In the genomic region with DNA sequence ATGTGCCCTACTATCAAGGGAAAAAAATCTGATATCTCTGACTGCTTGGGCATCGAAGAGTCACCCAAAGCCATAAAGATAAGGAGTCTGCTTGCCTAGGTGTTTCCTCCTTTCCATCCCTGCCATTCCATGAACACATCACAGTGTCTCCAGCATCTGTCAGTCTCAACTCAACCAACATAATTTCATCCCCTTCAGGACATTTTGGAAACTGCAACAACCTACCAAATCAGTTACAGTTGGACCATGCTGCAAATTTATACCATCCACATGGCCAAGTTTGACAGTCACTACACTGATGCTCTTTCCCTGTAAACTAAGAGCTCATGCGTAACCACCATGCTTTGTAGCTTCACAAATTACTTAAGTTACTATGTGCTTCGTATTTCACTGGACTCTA, we compare ENCODE assay signal across 24 mouse cellular contexts.
A peak's percentile ranks its signal among the peaks of the same experiment; 100 is the strongest.
DNase-seq lines count a peak whose midpoint lies in the region; ATAC-seq and TF ChIP-seq lines count a peak whose summit lies in the region.
"Had no signal": no experiment of that assay in that cellular context is flagged by ENCODE, and none has a peak within 500 bp of the region (broad histone marks: within the 10 kb centered on the region; RNA-seq: fewer than 3 reads in every experiment).

No protein-coding gene starts in this region.

- no peak overlapping the region for H3K9ac ChIP-seq in midbrain, embryonic 11.5 days (ENCODE audit: low read length)
- H3K9ac ChIP-seq in midbrain, embryonic 16.5 days (ENCODE audit: low read depth, low read length) = no peak overlapping the region
- no peak overlapping the region for H3K9ac ChIP-seq in heart, embryonic 11.5 days (ENCODE audit: low read depth, low read length)
- H3K9ac ChIP-seq: embryonic facial prominence, embryonic 15.5 days; forebrain, embryonic 15.5 days; heart, embryonic 15.5 days; hindbrain, embryonic 14.5 days had no signal

- no peak for ATAC-seq in CD4-positive, CD25-positive, alpha-beta regulatory T cell, adult 4 months
- ATAC-seq in midbrain, embryonic 11.5 days (ENCODE audit: low FRiP score) = no peak
- ATAC-seq in midbrain, embryonic 16.5 days = no peak
- no peak for ATAC-seq in heart, embryonic 11.5 days (replicated peaks; ENCODE audit: insufficient number of reproducible peaks, low FRiP score, low TSS enrichment)
- ATAC-seq: forebrain, embryonic 15.5 days; inflammation-experienced regulatory T-cells, adult 6 months had no signal

- H3K9me3 ChIP-seq in midbrain, embryonic 11.5 days (ENCODE audit: control insufficient read depth, low read length) = no peaks in the 10 kb centered on the region
- H3K9me3 ChIP-seq in midbrain, embryonic 16.5 days (replicated peaks; ENCODE audit: control insufficient read depth, low read length, poor library complexity, severe bottlenecking) = no peaks in the 10 kb centered on the region
- no peaks in the 10 kb centered on the region for H3K9me3 ChIP-seq in heart, embryonic 11.5 days (replicated peaks; ENCODE audit: control insufficient read depth, low read length)
- H3K9me3 ChIP-seq: embryonic facial prominence, embryonic 15.5 days; forebrain, embryonic 10.5 days; forebrain, embryonic 15.5 days; heart, embryonic 10.5 days; heart, embryonic 15.5 days had no signal

- H3K4me3 ChIP-seq in midbrain, embryonic 11.5 days (ENCODE audit: low read depth, low read length) = no peak overlapping the region
- no peak overlapping the region for H3K4me3 ChIP-seq in midbrain, embryonic 16.5 days (ENCODE audit: low read depth, low read length)
- H3K4me3 ChIP-seq in small intestine, adult 2 months (ENCODE audit: low read depth, low read length) = no peak overlapping the region
- H3K4me3 ChIP-seq in heart, embryonic 11.5 days (ENCODE audit: low read depth, low read length) = no peak overlapping the region
- H3K4me3 ChIP-seq: embryonic facial prominence, embryonic 15.5 days; erythroblast, embryonic 14.5 days; forebrain, embryonic 10.5 days; forebrain, embryonic 15.5 days; heart, embryonic 10.5 days; heart, embryonic 15.5 days had no signal

- peak; percentile 40 for DNase-seq in CD4-positive, CD25-positive, alpha-beta regulatory T cell, adult 2 months (ENCODE audit: low read depth, low spot score)
- DNase-seq in midbrain, embryonic 11.5 days (ENCODE audit: low spot score, missing footprints) = peak; percentile 74
- DNase-seq in cerebellum, postnatal 10 days = no peak
- DNase-seq: adrenal gland, postnatal 25 days; B cell, adult 2 months; cerebellum, adult 18-20 months; cerebellum, postnatal 14 days; embryo, embryonic 11 days; gastrocnemius, postnatal 10 days; heart, adult 18-20 months; heart, postnatal 14 days had no signal

- no peak for TF ChIP-seq CTCF in small intestine, adult 2 months (IDR thresholded peaks at IDR 0.05; ENCODE audit: extremely low read depth, insufficient read length, insufficient replicate concordance, low read depth, low read length)

- H3K27ac ChIP-seq in midbrain, embryonic 11.5 days (ENCODE audit: low read depth, low read length) = no peak overlapping the region
- H3K27ac ChIP-seq in midbrain, embryonic 16.5 days (ENCODE audit: low read length) = no peak overlapping the region
- peak overlapping the region; percentile 54 for H3K27ac ChIP-seq in small intestine, adult 2 months (ENCODE audit: insufficient read depth, low read depth, low read length)
- H3K27ac ChIP-seq in heart, embryonic 11.5 days (ENCODE audit: low read depth, low read length) = no peak overlapping the region
- H3K27ac ChIP-seq: embryonic facial prominence, embryonic 15.5 days; forebrain, embryonic 10.5 days; forebrain, embryonic 15.5 days; heart, embryonic 10.5 days; heart, embryonic 15.5 days; hindbrain, embryonic 14.5 days had no signal

- H3K4me2 ChIP-seq in midbrain, embryonic 11.5 days = no peak overlapping the region
- no peak overlapping the region for H3K4me2 ChIP-seq in midbrain, embryonic 16.5 days (ENCODE audit: low read length)
- H3K4me2 ChIP-seq in heart, embryonic 11.5 days = no peak overlapping the region
- H3K4me2 ChIP-seq: embryonic facial prominence, embryonic 15.5 days; forebrain, embryonic 15.5 days; heart, embryonic 15.5 days; hindbrain, embryonic 14.5 days had no signal

- TF ChIP-seq POLR2A in small intestine, adult 2 months (IDR thresholded peaks at IDR 0.05; ENCODE audit: low read depth, low read length) = no peak

- WGBS in midbrain, embryonic 11.5 days = 91% methylated on average over 3 of the region's 3 CpGs
- 96% methylated on average over 3 of the region's 3 CpGs for WGBS in midbrain, embryonic 16.5 days
- 69% methylated on average over 3 of the region's 3 CpGs for WGBS in small intestine, adult 2 months
- WGBS in heart, embryonic 11.5 days (ENCODE audit: insufficient replicate concordance) = 86% methylated on average over 3 of the region's 3 CpGs

- H3K36me3 ChIP-seq in midbrain, embryonic 11.5 days (ENCODE audit: control insufficient read depth, insufficient read depth, low read length) = no peaks in the 10 kb centered on the region
- H3K36me3 ChIP-seq in midbrain, embryonic 16.5 days (ENCODE audit: control insufficient read depth, insufficient read depth, low read length) = no peaks in the 10 kb centered on the region
- no peaks in the 10 kb centered on the region for H3K36me3 ChIP-seq in small intestine, adult 2 months (ENCODE audit: control insufficient read depth, insufficient read depth, low read length)
- no peaks in the 10 kb centered on the region for H3K36me3 ChIP-seq in heart, embryonic 11.5 days (ENCODE audit: control insufficient read depth, insufficient read depth, low read length)
- H3K36me3 ChIP-seq: embryonic facial prominence, embryonic 15.5 days; forebrain, embryonic 10.5 days; forebrain, embryonic 15.5 days; G1E; heart, embryonic 10.5 days; heart, embryonic 15.5 days had no signal

- no peaks in the 10 kb centered on the region for H3K27me3 ChIP-seq in midbrain, embryonic 11.5 days (ENCODE audit: control insufficient read depth, insufficient read depth, low read length)
- no peaks in the 10 kb centered on the region for H3K27me3 ChIP-seq in midbrain, embryonic 16.5 days (ENCODE audit: control insufficient read depth, insufficient read depth, low read depth, low read length)
- H3K27me3 ChIP-seq in small intestine, adult 2 months (ENCODE audit: control insufficient read depth, insufficient read depth, low read length) = no peaks in the 10 kb centered on the region
- H3K27me3 ChIP-seq in heart, embryonic 11.5 days (ENCODE audit: control insufficient read depth, insufficient read depth, low read length) = no peaks in the 10 kb centered on the region
- H3K27me3 ChIP-seq: embryonic facial prominence, embryonic 15.5 days; forebrain, embryonic 15.5 days; heart, embryonic 15.5 days had no signal

- no peaks in the 10 kb centered on the region for H3K4me1 ChIP-seq in midbrain, embryonic 11.5 days (ENCODE audit: control insufficient read depth, insufficient read depth, low read length)
- no peaks in the 10 kb centered on the region for H3K4me1 ChIP-seq in midbrain, embryonic 16.5 days (ENCODE audit: control insufficient read depth, insufficient read depth, low read length)
- H3K4me1 ChIP-seq in small intestine, adult 2 months (ENCODE audit: control insufficient read depth, insufficient read depth, insufficient read length, low read length) = peaks cover 13% of the 10 kb centered on the region; the same call in 1 of the 2 replicates
- H3K4me1 ChIP-seq in heart, embryonic 11.5 days (ENCODE audit: control insufficient read depth, insufficient read depth, low read length) = no peaks in the 10 kb centered on the region
- H3K4me1 ChIP-seq: embryonic facial prominence, embryonic 15.5 days; forebrain, embryonic 10.5 days; forebrain, embryonic 15.5 days; heart, embryonic 10.5 days; heart, embryonic 15.5 days had no signal

Comparison
In these comparisons a context has a peak if more than half of its experiments do, and no peak if none do; other contexts are left out.
1. DNase-seq: peak in CD4-positive, CD25-positive, alpha-beta regulatory T cell, adult 2 months (single experiment) and midbrain, embryonic 11.5 days (single experiment); none in cerebellum, postnatal 10 days (0 of 2).